Mouse (Mus musculus): ENCODE results near the gene Flnb. TPM values are rescaled to one million over a fixed set of nuclear protein-coding genes. Genes with fewer than 3 reads are reported as not detected.

The Flnb gene
- polyA plus RNA-seq, 2 experiments from 2014 or later = 5.1 to 6.6 TPM

- ATAC-seq = no peak
Observed at GRCm38 (mm10) chr14:7951234-7951633, 133.5 kb downstream of the Flnb start.

- ATAC-seq = no peak
Observed at GRCm38 (mm10) chr14:7952610-7953254, 135.0 kb downstream of the Flnb start.

GRCm38 (mm10) chr14:7954071-7954471 lies 136.3 kb downstream of the Flnb start:
- no peak for ATAC-seq

- no peak for ATAC-seq
Observed at GRCm38 (mm10) chr14:7956427-7956826, 138.7 kb downstream of the Flnb start.

GRCm38 (mm10) chr14:7957049-7957448 lies 139.3 kb downstream of the Flnb start, which contains the start of gene Gm45521:
Gene Gm45521 (plus strand): TSS chr14:7957288.
- ATAC-seq = no peak

- ATAC-seq = no peak
Observed at GRCm38 (mm10) chr14:7960616-7961015, 142.9 kb downstream of the Flnb start.

GRCm38 (mm10) chr14:7961714-7962113 lies 144.0 kb downstream of the Flnb start:
- ATAC-seq = no peak

- no peak for ATAC-seq
Observed at GRCm38 (mm10) chr14:7962626-7963025, 144.9 kb downstream of the Flnb start.

GRCm38 (mm10) chr14:7963160-7963559 lies 145.4 kb downstream of the Flnb start:
- ATAC-seq = no peak

- ATAC-seq = peak; percentile 88
Observed at GRCm38 (mm10) chr14:7964219-7964889, 146.6 kb downstream of the Flnb start.

- no peak for ATAC-seq
Observed at GRCm38 (mm10) chr14:7971889-7972493, 154.2 kb downstream of the Flnb start.

GRCm38 (mm10) chr14:7974643-7975042 lies 156.9 kb downstream of the Flnb start:
- no peak for ATAC-seq

GRCm38 (mm10) chr14:7975177-7975576 lies 157.4 kb downstream of the Flnb start:
- no peak for ATAC-seq

GRCm38 (mm10) chr14:7977471-7977870 lies 159.7 kb downstream of the Flnb start:
- peak; percentile 85 for ATAC-seq

GRCm38 (mm10) chr14:7978183-7978582 lies 160.4 kb downstream of the Flnb start:
- ATAC-seq = peak; percentile 62

- no peak for ATAC-seq
Observed at GRCm38 (mm10) chr14:7981226-7981625, 163.5 kb downstream of the Flnb start.

- ATAC-seq = no peak
Observed at GRCm38 (mm10) chr14:7986913-7987312, 169.2 kb downstream of the Flnb start.

- ATAC-seq = peak; percentile 43
Observed at GRCm38 (mm10) chr14:7989371-7989770, 171.6 kb downstream of the Flnb start.

- no peak for ATAC-seq
Observed at GRCm38 (mm10) chr14:7989961-7990360, 172.2 kb downstream of the Flnb start.

- ATAC-seq = no peak
Observed at GRCm38 (mm10) chr14:7991108-7991776, 173.5 kb downstream of the Flnb start.

GRCm38 (mm10) chr14:7992158-7992557 lies 174.4 kb downstream of the Flnb start:
- no peak for ATAC-seq

GRCm38 (mm10) chr14:7994271-7994767 lies 176.6 kb downstream of the Flnb start, which contains the start of gene Dnase1l3:
Gene Dnase1l3 (minus strand): TSS chr14:7994573.
- ATAC-seq = peak; percentile 22

- ATAC-seq = peak; percentile 91
Observed at GRCm38 (mm10) chr14:7997255-7997696, 179.5 kb downstream of the Flnb start.

Measured in activated CD4-positive, CD25-positive, alpha-beta regulatory T cell, adult 4 months (primary cell).